ENCODE assay signal across 8 mouse cellular contexts in genomic region chr7:68917137-68917875, GRCm38 (mm10).
DNase-seq lines count a peak whose midpoint lies in the region; ATAC-seq lines count a peak whose summit lies in the region.

No protein-coding gene starts in this region.

- no peak overlapping the region for H3K27ac ChIP-seq in heart, embryonic 16.5 days (ENCODE audit: low read length)
- H3K27ac ChIP-seq in limb, embryonic 10.5 days: no peak overlapping the region

- no peak for DNase-seq in heart, adult 11 months
- peak; percentile 46 for DNase-seq in embryo, embryonic 9.5 days (ENCODE audit: extremely low spot score)
- DNase-seq in limb, embryonic 10.5 days (ENCODE audit: low spot score): peak; percentile 79
- DNase-seq in spleen, postnatal 10 days (ENCODE audit: low spot score in 2 of 2): no peak
- no peak for DNase-seq in left cerebral cortex, adult 8-10 months (ENCODE audit: low spot score in 2 of 2)

- H3K27me3 ChIP-seq in heart, embryonic 16.5 days (ENCODE audit: control insufficient read depth, insufficient read depth, low read length): no peaks in the 10 kb centered on the region
- no peaks in the 10 kb centered on the region for H3K27me3 ChIP-seq in limb, embryonic 10.5 days (ENCODE audit: low read depth, poor library complexity, severe bottlenecking)

- peak overlapping the region; percentile 15; the same call in 1 of the 2 replicates for H3K4me3 ChIP-seq in heart, embryonic 16.5 days (ENCODE audit: low read length)
- peak overlapping the region; percentile 34 for H3K4me3 ChIP-seq in limb, embryonic 10.5 days

- no peaks in the 10 kb centered on the region for H3K4me1 ChIP-seq in heart, embryonic 16.5 days (ENCODE audit: control insufficient read depth, insufficient read depth, low read length)
- peaks cover 59% of the 10 kb centered on the region for H3K4me1 ChIP-seq in limb, embryonic 10.5 days

- no peak for ATAC-seq in heart, embryonic 16.5 days (replicated peaks; ENCODE audit: extremely low read depth, insufficient read depth, low FRiP score)
- ATAC-seq in megakaryocyte, adult 5-6 weeks (ENCODE audit: poor library complexity, severe bottlenecking): peak; percentile 78
- no peak for ATAC-seq in erythroid progenitor cell, adult 5-6 weeks (replicated peaks; ENCODE audit: low FRiP score, poor library complexity, severe bottlenecking)

- H3K4me2 ChIP-seq in heart, embryonic 16.5 days (ENCODE audit: low read depth, low read length): peak overlapping the region; percentile 41

- no peak overlapping the region for H3K9ac ChIP-seq in heart, embryonic 16.5 days (ENCODE audit: low read length)

- no peaks in the 10 kb centered on the region for H3K9me3 ChIP-seq in heart, embryonic 16.5 days (replicated peaks; ENCODE audit: control insufficient read depth, low read length)
- no peaks in the 10 kb centered on the region for H3K9me3 ChIP-seq in limb, embryonic 10.5 days (replicated peaks)

- H3K36me3 ChIP-seq in heart, embryonic 16.5 days (ENCODE audit: control insufficient read depth, insufficient read depth): no peaks in the 10 kb centered on the region
- no peaks in the 10 kb centered on the region for H3K36me3 ChIP-seq in limb, embryonic 10.5 days

- 34% methylated on average over 21 of the region's 21 CpGs for WGBS in heart, embryonic 16.5 days
- WGBS in limb, embryonic 10.5 days: 9% methylated on average over 21 of the region's 21 CpGs

Comparison
In these comparisons a context has a peak if more than half of its experiments do, and no peak if none do; other contexts are left out.
1. DNase-seq: peak in embryo, embryonic 9.5 days (single experiment) and limb, embryonic 10.5 days (single experiment); none in heart, adult 11 months (single experiment), spleen, postnatal 10 days (0 of 2) and left cerebral cortex, adult 8-10 months (0 of 2).